Mouse (Mus musculus) kidney, postnatal 0 days (tissue): Measurements from ENCODE around the gene Stub1. TPM values are rescaled to one million over a fixed set of nuclear protein-coding genes. Genes with fewer than 3 reads are reported as not detected.
"Not testable (repeated sequence)": the region's sequence is repeated elsewhere in the genome, so short reads cannot be mapped to it uniquely, and the experiment has no call there.

Experiments used
- ATAC-seq: fragments of 200-750 bp; cut with Nextera tagmentation; replicated peaks from 2 replicates; pipeline ENCODE4 v1.8.0; 2017; ENCODE audit warnings: low read depth, moderate number of reproducible peaks, moderate TSS enrichment, moderate library complexity; ENCODE audit not compliant: low FRiP score
- DNase-seq: peaks from one replicate; pipeline ENCODE4 v3.0.0-alpha.2; 2016; ENCODE audit warnings: low spot score
- H3K27ac ChIP-seq: fragments of 300-500 bp; sonication (generic); 2 replicates; pipeline ENCODE4 v1.5.1; 2014; ENCODE audit warnings: mild to moderate bottlenecking
- H3K27me3 ChIP-seq: fragments of 300-500 bp; sonication (generic); 2 replicates; pipeline ENCODE4 v1.6.1; 2014; ENCODE audit warnings: low read length, mixed read lengths; ENCODE audit not compliant: insufficient read depth
- H3K36me3 ChIP-seq: fragments of 300-500 bp; sonication (generic); 2 replicates; pipeline ENCODE4 v1.6.1; 2014; ENCODE audit warnings: low read length, mixed read lengths; ENCODE audit not compliant: insufficient read depth
- H3K4me1 ChIP-seq: fragments of 300-500 bp; sonication (generic); replicated peaks from 2 replicates; pipeline ENCODE4 v1.6.1; 2014; ENCODE audit warnings: antibody characterized with exemption, low read length, mixed read lengths; ENCODE audit not compliant: insufficient read depth
- H3K4me2 ChIP-seq: fragments of 300-500 bp; sonication (generic); 2 replicates; pipeline ENCODE4 v1.6.1; 2014; ENCODE audit warnings: mild to moderate bottlenecking, low read length, moderate library complexity, mixed read lengths
- H3K4me3 ChIP-seq: fragments of 300-500 bp; sonication (generic); replicated peaks from 2 replicates; pipeline ENCODE4 v1.5.1; 2014; ENCODE audit warnings: low read depth, low read length
- H3K9ac ChIP-seq: fragments of 300-500 bp; sonication (generic); 2 replicates; pipeline ENCODE4 v1.6.1; 2014; ENCODE audit warnings: low read depth, low read length
- H3K9me3 ChIP-seq: fragments of 300-500 bp; sonication (generic); replicated peaks from 2 replicates; pipeline ENCODE4 v1.6.1; 2016; ENCODE audit warnings: low read length, inconsistent platforms, mixed read lengths
- CTCF ChIP-seq: IDR thresholded peaks from 2 replicates; pipeline ENCODE4 v1.5.1; 2016; ENCODE audit warnings: antibody characterized with exemption, low read depth, mild to moderate bottlenecking, moderate library complexity
- WGBS: fragments of 180-500 bp; shearing (Covaris S2); extraction: QIAGEN DNeasy Blood & Tissue Kit; methylation state at CpG from one replicate; pipeline ENCODE4 v1.1.7; 2014; 5-methylcytosine and 5-hydroxymethylcytosine counted together
- polyA plus RNA-seq: library from polyadenylated mRNA; unstranded; fragments of >200 nt; fragmentation: Nextera tagmentation; extraction: Ambion mirVana; gene quantifications from 2 replicates; pipeline ENCODE4 v1.2.1, GENCODE M21; 2015

Gene Stub1
- polyA plus RNA-seq, 1 experiment from 2014 or later: 267 TPM

- Histone ChIP-seq H3K4me1 (no peaks in the 10 kb centered on the region; the same call in 1 of the 2 replicates), H3K27ac (no peak within 1 kb of the TSS), H3K27me3 (peaks cover 11% of the 10 kb centered on the region; the same call in 1 of the 2 replicates), H3K9ac (peak within 1 kb of the TSS; percentile 51), H3K4me2 (peak within 1 kb of the TSS; percentile 94), H3K36me3 (no peaks in the 10 kb centered on the region), H3K9me3 (no peaks in the 10 kb centered on the region), H3K4me3 (peak within 1 kb of the TSS; percentile 60)
- DNase-seq: peak; percentile 51
- TF ChIP-seq CTCF: peak; percentile 35
- ATAC-seq: peak; percentile 27
- under 1% methylated on average over 83 of the region's 100 CpGs for WGBS
Observed at GRCm38 (mm10) chr17:25808789-25809605, 24.2 kb downstream of the Stub1 start, which contains the start of gene Fbxl16. TSS of gene Fbxl16 (plus strand) at chr17:25809085.

GRCm38 (mm10) chr17:25808028-25808427, 25.2 kb downstream of the Stub1 start:
- H3K36me3 ChIP-seq: no peaks in the 10 kb centered on the region
- H3K4me3 ChIP-seq: no peak overlapping the region
- peaks cover 11% of the 10 kb centered on the region; the same call in 1 of the 2 replicates for H3K27me3 ChIP-seq
- TF ChIP-seq CTCF: no peak
- H3K4me2 ChIP-seq: peak overlapping the region; percentile 94; the same call in 1 of the 2 replicates
- 34% methylated on average over 5 of the region's 5 CpGs for WGBS
- ATAC-seq (no peak), DNase-seq (no peak)
- H3K27ac ChIP-seq: no peak overlapping the region
- H3K9ac ChIP-seq: no peak overlapping the region
- H3K4me1 ChIP-seq: no peaks in the 10 kb centered on the region; the same call in 1 of the 2 replicates
- H3K9me3 ChIP-seq: no peaks in the 10 kb centered on the region

GRCm38 (mm10) chr17:25807452-25807851, 25.8 kb downstream of the Stub1 start:
- not testable (repeated sequence) for H3K36me3 ChIP-seq, H3K4me3 ChIP-seq, DNase-seq, H3K4me2 ChIP-seq, H3K9me3 ChIP-seq, H3K9ac ChIP-seq, ATAC-seq, H3K27ac ChIP-seq, H3K4me1 ChIP-seq
- 50% methylated on average over 2 of the region's 2 CpGs for WGBS
- peaks cover 11% of the 10 kb centered on the region; the same call in 1 of the 2 replicates for H3K27me3 ChIP-seq

GRCm38 (mm10) chr17:25806507-25806906, 26.7 kb downstream of the Stub1 start:
- 69% methylated on average over 4 of the region's 4 CpGs for WGBS
- DNase-seq (no peak), ATAC-seq (no peak)

GRCm38 (mm10) chr17:25802825-25803517, 30.2 kb downstream of the Stub1 start:
- DNase-seq (no peak), ATAC-seq (no peak)
- Histone ChIP-seq H3K27ac (no peak overlapping the region), H3K9ac (no peak overlapping the region), H3K27me3 (no peaks in the 10 kb centered on the region), H3K9me3 (no peaks in the 10 kb centered on the region), H3K4me3 (no peak overlapping the region), H3K4me2 (no peak overlapping the region), H3K4me1 (no peaks in the 10 kb centered on the region), H3K36me3 (no peaks in the 10 kb centered on the region)
- WGBS: 14% methylated on average over 10 of the region's 10 CpGs
- TF ChIP-seq CTCF: no peak

More at GRCm38 (mm10) chr17:25806507-25806906, 26.7 kb downstream of the Stub1 start:
- H3K9me3 ChIP-seq: no peaks in the 10 kb centered on the region
- no peaks in the 10 kb centered on the region for H3K36me3 ChIP-seq
- H3K27me3 ChIP-seq: peaks cover 11% of the 10 kb centered on the region; the same call in 1 of the 2 replicates
- no peak for TF ChIP-seq CTCF
- H3K4me2 ChIP-seq: no peak overlapping the region
- no peaks in the 10 kb centered on the region; the same call in 1 of the 2 replicates for H3K4me1 ChIP-seq
- H3K27ac ChIP-seq: no peak overlapping the region
- H3K4me3 ChIP-seq: no peak overlapping the region
- H3K9ac ChIP-seq: no peak overlapping the region

GRCm38 (mm10) chr17:25801029-25801428, 32.2 kb downstream of the Stub1 start:
- 0 out of 2 replicates have a peak, but pooled peaks cover 3% of the 10 kb centered on the region for H3K4me1 ChIP-seq
- peak; percentile 93 for DNase-seq
- 6% methylated on average over 6 of the region's 6 CpGs for WGBS
- TF ChIP-seq CTCF: peak; percentile 90
- ATAC-seq: no peak; the same call in 1 of the 2 replicates
- no peak overlapping the region for H3K4me2 ChIP-seq
- no peaks in the 10 kb centered on the region for H3K36me3 ChIP-seq
- H3K27ac ChIP-seq: no peak overlapping the region
- H3K4me3 ChIP-seq: no peak overlapping the region
- H3K27me3 ChIP-seq: no peaks in the 10 kb centered on the region
- H3K9ac ChIP-seq: no peak overlapping the region
- H3K9me3 ChIP-seq: no peaks in the 10 kb centered on the region
